Mouse (Mus musculus): ENCODE measurements around the gene Gm10715.
"Not testable (repeated sequence)": the region's sequence is repeated elsewhere in the genome, so short reads cannot be mapped to it uniquely, and the experiment has no call there.

The Gm10715 gene

DNA sequence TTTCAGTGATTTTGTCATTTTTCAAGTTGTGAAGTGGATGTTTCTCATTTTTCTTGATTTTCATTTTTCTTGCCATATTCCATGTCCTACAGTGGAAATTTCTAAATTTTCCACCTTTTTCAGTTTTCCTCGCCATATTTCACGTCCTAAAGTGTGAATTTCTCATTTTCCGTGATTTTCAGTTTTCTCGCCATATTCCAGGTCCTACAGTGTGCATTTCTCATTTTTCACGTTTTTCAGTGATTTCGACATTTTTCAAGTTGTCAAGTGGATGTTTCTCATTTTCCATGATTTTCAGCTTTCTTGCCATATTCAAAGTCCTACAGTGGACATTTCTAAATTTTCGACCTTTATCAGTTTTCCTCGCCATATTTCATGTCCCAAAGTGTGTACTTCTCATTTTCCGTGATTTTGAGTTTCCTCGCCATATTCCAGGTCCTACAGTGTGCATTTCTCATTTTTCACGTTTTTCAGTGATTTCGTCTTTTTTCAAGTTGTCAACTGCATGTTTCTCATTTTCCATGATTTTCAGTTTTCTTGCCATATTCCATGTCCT lies 11.7 kb upstream of the Gm10715 start, which contains the start of gene Gm10717:
Gene Gm10717, plus strand, starts transcription at position 506 of the 556 bp plus-strand sequence.
- DNase-seq, result not testable (repeated sequence)

DNA sequence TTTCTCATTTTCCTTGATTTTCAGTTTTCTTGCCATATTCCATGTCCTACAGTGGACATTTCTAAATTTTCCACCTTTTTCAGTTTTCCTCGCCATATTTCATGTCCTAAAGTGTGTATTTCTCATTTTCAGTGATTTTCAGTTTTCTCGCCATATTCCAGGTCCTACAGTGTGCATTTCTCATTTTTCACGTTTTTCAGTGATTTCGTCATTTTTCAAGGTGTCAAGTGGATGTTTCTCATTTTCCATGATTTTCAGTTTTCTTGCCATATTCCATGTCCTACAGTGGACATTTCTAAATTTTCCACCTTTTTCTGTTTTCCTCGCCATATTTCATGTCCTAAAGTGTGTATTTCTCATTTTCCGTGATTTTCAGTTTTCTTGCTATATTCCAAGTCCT lies 11.0 kb upstream of the Gm10715 start:
- DNase-seq, result peak; percentile 29 to 68

GRCm38 (mm10) chr9:3026136-3026535 lies 10.5 kb upstream of the Gm10715 start:
- DNase-seq, result not testable (repeated sequence)

- DNase-seq, result not testable (repeated sequence)
These were observed 9.9 kb upstream of the Gm10715 start for GRCm38 (mm10) chr9:3026741-3027140.

DNA sequence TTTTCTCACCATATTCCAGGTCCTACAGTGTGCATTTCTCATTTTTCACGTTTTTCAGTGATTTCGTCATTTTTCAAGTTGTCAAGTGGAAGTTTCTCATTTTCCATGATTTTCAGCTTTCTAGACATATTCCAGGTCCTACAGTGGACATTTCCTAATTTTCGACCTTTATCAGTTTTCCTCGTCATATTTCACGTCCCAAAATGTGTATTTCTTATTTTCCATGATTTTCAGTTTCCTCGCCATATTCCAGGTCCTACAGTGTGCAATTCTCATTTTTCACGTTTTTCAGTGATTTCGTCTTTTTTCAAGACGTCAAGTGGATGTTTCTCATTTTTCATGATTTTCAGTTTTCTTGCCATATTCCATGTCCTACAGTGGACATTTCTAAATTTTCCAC lies 9.5 kb upstream of the Gm10715 start:
- DNase-seq, result not testable (repeated sequence)

DNA sequence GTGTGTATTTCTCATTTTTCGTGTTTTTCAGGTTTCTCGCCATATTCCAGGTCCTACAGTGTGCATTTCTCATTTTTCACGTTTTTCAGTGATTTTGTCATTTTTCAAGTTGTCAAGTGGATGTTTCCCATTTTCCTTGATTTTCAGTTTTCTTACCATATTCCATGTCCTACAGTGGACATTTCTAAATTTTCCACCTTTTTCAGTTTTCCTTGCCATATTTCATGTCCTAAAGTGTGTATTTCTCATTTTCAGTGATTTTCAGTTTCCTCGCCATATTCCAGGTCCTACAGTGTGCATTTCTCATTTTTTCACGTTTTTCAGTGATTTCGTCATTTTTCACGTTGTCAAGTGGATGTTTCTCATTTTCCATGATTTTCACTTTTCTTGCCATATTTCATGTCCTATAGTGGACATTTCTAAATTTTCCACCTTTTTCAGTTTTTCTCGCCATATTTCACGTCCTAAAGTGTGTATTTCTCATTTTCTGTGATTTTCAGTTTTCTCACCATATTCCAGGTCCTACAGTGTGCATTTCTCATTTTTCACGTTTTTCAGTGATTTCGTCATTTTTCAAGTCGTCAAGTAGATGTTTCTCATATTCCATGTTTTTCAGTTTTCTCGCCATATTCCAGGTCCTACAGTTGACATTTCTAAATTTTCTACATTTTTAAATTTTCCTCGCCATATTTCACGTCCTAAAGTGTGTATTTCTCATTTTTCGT lies 7.2 kb upstream of the Gm10715 start:
- DNase-seq, result peak; percentile 1 to 8

DNA sequence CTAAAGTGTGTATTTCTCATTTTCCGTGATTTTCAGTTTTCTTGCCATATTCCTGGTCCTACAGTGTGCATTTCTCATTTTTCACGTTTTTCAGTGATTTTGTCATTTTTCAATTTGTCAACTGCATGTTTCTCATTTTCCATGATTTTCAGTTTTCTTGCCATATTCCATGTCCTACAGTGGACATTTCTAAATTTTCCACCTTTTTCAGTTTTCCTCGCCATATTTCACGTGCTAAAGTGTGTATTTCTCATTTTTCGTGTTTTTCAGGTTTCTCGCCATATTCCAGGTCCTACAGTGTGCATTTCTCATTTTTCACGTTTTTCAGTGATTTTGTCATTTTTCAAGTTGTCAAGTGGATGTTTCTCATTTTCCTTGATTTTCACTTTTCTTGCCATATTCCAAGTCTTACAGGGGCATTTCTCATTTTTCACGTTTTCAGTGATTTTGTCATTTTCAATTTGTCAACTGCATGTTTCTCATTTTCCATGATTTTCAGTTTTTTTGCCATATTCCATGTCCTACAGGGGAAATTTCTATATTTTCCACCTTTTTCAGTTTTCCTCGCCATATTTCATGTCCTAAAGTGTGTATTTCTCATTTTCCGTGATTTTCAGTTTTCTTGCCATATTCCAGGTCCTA lies 5.9 kb upstream of the Gm10715 start:
- DNase-seq, result peak in 1 of 2 experiments; percentile 2

DNA sequence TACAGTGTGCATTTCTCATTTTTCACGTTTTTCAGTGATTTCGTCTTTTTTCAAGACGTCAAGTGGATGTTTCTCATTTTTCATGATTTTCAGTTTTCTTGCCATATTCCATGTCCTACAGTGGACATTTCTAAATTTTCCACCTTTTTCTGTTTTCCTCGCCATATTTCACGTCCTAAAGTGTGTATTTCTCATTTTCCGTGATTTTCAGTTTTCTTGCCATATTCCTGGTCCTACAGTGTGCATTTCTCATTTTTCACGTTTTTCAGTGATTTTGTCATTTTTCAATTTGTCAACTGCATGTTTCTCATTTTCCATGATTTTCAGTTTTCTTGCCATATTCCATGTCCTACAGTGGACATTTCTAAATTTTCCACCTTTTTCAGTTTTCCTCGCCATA lies 2.4 kb upstream of the Gm10715 start, which contains the start of gene Gm17535:
Gene Gm17535, plus strand, starts transcription at position 301 of the 400 bp plus-strand sequence.
- DNase-seq, result not testable (repeated sequence)

DNA sequence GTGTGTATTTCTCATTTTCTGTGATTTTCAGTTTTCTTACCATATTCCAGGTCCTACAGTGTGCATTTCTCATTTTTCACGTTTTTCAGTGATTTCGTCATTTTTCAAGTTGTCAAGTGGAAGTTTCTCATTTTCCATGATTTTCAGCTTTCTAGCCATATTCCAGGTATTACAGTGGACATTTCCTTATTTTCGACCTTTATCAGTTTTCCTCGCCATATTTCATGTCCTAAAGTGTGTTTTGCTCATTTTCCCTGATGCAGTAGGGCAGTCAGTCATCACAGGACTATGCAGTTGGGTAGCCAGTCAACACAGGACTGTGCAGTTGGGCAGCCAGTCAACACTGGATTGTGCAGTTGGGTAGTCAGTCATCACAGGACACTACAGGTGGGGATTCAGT lies 1.5 kb downstream of the Gm10715 start:
- not testable (repeated sequence) for DNase-seq

Measured in cerebellum, postnatal 10 days (tissue).